In the genomic region with DNA sequence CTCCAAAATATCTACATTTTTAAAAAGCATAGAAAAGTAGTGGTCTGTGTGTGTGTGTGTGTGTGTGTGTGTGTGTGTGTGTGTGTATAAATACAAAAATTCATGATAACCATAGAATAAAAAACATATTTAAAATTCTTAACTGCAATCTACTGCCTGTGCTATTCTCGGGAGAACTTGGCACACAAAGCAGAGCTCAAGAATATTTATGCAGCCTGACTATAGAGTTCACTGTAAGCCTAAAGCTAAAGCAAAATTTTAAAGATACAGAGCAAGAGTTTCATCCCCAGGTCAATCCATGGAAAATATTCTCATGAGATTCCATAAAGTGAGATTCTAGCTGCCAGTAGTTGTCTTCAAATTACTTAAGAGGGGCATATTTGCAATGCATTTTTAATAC, we compare ENCODE assay signal across 29 mouse cellular contexts.
A peak's percentile ranks its signal among the peaks of the same experiment; 100 is the strongest.
DNase-seq lines count a peak whose midpoint lies in the region; ATAC-seq and TF ChIP-seq lines count a peak whose summit lies in the region.
"Had no signal": no experiment of that assay in that cellular context is flagged by ENCODE, and none has a peak within 500 bp of the region (broad histone marks: within the 10 kb centered on the region; RNA-seq: fewer than 3 reads in every experiment).

No protein-coding gene starts in this region.

- no peaks in the 10 kb centered on the region for H3K36me3 ChIP-seq in lung, embryonic 14.5 days (ENCODE audit: insufficient read depth)
- no peaks in the 10 kb centered on the region for H3K36me3 ChIP-seq in forebrain, embryonic 10.5 days (replicated peaks)
- H3K36me3 ChIP-seq: embryonic facial prominence, embryonic 13.5 days; embryonic facial prominence, embryonic 15.5 days; forebrain, embryonic 15.5 days; G1E had no signal

- ATAC-seq in frontal cortex, adult (ENCODE audit: low TSS enrichment), result peak; percentile 75
- ATAC-seq in lung, embryonic 14.5 days (ENCODE audit: insufficient read depth), result no peak
- ATAC-seq: activated CD4-positive, CD25-positive, alpha-beta regulatory T cell, adult 4 months; CD4-positive, CD25-positive, alpha-beta regulatory T cell, adult 4 months; forebrain, embryonic 13.5 days; forebrain, embryonic 15.5 days; Patski had no signal

- no peak overlapping the region for H3K9ac ChIP-seq in lung, embryonic 14.5 days
- H3K9ac ChIP-seq: embryonic facial prominence, embryonic 13.5 days; embryonic facial prominence, embryonic 15.5 days; forebrain, embryonic 13.5 days; forebrain, embryonic 15.5 days; forebrain, postnatal 0 days had no signal

- H3K4me2 ChIP-seq in lung, embryonic 14.5 days, result no peak overlapping the region
- H3K4me2 ChIP-seq: embryonic facial prominence, embryonic 13.5 days; embryonic facial prominence, embryonic 15.5 days; forebrain, embryonic 13.5 days; forebrain, embryonic 15.5 days had no signal

- no peaks in the 10 kb centered on the region for H3K9me3 ChIP-seq in lung, embryonic 14.5 days (ENCODE audit: low read depth, low read length)
- H3K9me3 ChIP-seq in forebrain, embryonic 10.5 days, result no peaks in the 10 kb centered on the region
- H3K9me3 ChIP-seq: embryonic facial prominence, embryonic 13.5 days; embryonic facial prominence, embryonic 15.5 days; forebrain, embryonic 13.5 days; forebrain, embryonic 15.5 days; G1E had no signal

- no peak for DNase-seq in frontal cortex, postnatal 36 days (ENCODE audit: low spot score in 2 of 2)
- DNase-seq in lung, embryonic 14.5 days, result peak; percentile 13
- DNase-seq in lung, postnatal 4 days, result no peak
- peak; percentile 20 to 34 for DNase-seq in right cerebral cortex, postnatal 10 days (ENCODE audit: low spot score in 2 of 2)
- no peak for DNase-seq in right cerebral cortex, postnatal 14 days
- DNase-seq in forebrain, embryonic 10.5 days (ENCODE audit: extremely low spot score, low spot score), result no peak
- DNase-seq: adrenal gland, adult 2 months; adrenal gland, postnatal 10 days; adrenal gland, postnatal 25 days; B cell, adult 2 months; cerebellum, adult 11 months; cerebellum, adult 18-20 months; cerebellum, adult 8-10 months; cerebellum, adult 9-11 months; cerebellum, postnatal 14 days; cerebellum, postnatal 36 days; embryo, embryonic 11 days; forebrain, postnatal 0 days had no signal

- WGBS in lung, embryonic 14.5 days, result 31% methylated on average over 1 of the region's 1 CpGs
- 82% methylated on average over 1 of the region's 1 CpGs for WGBS in forebrain, embryonic 10.5 days

- H3K4me1 ChIP-seq in lung, embryonic 14.5 days (ENCODE audit: insufficient read depth), result no peaks in the 10 kb centered on the region
- H3K4me1 ChIP-seq in forebrain, embryonic 10.5 days, result no peaks in the 10 kb centered on the region
- H3K4me1 ChIP-seq: embryonic facial prominence, embryonic 13.5 days; embryonic facial prominence, embryonic 15.5 days; forebrain, embryonic 13.5 days; forebrain, embryonic 15.5 days had no signal

- no peak for TF ChIP-seq CTCF in lung, embryonic 14.5 days (IDR thresholded peaks at IDR 0.05; ENCODE audit: low read depth)

- H3K27me3 ChIP-seq in lung, embryonic 14.5 days (ENCODE audit: insufficient read depth, low read length), result no peaks in the 10 kb centered on the region
- H3K27me3 ChIP-seq in forebrain, embryonic 10.5 days (ENCODE audit: poor library complexity, severe bottlenecking), result no peaks in the 10 kb centered on the region
- H3K27me3 ChIP-seq: CH12.LX; embryonic facial prominence, embryonic 13.5 days; embryonic facial prominence, embryonic 15.5 days; forebrain, embryonic 13.5 days; forebrain, embryonic 15.5 days; Patski had no signal

- no peak overlapping the region for H3K27ac ChIP-seq in lung, embryonic 14.5 days (ENCODE audit: low read depth)
- H3K27ac ChIP-seq in forebrain, embryonic 10.5 days, result no peak overlapping the region
- H3K27ac ChIP-seq: embryonic facial prominence, embryonic 13.5 days; embryonic facial prominence, embryonic 15.5 days; forebrain, embryonic 13.5 days; forebrain, embryonic 15.5 days had no signal

- H3K4me3 ChIP-seq in lung, embryonic 14.5 days (ENCODE audit: low read depth, low read length), result no peak overlapping the region
- H3K4me3 ChIP-seq in forebrain, embryonic 10.5 days, result no peak overlapping the region
- H3K4me3 ChIP-seq: embryonic facial prominence, embryonic 13.5 days; embryonic facial prominence, embryonic 15.5 days; erythroblast, embryonic 14.5 days; forebrain, embryonic 13.5 days; forebrain, embryonic 15.5 days had no signal

Comparison
In these comparisons a context has a peak if more than half of its experiments do, and no peak if none do; other contexts are left out.
1. DNase-seq: peak in lung, embryonic 14.5 days (single experiment) and right cerebral cortex, postnatal 10 days (2 of 2); none in frontal cortex, postnatal 36 days (0 of 2), lung, postnatal 4 days (0 of 2), right cerebral cortex, postnatal 14 days (single experiment) and forebrain, embryonic 10.5 days (single experiment).